Mouse (Mus musculus) cerebellum, adult 2 months (tissue): ENCODE data around the gene Dip2c.

ENCODE experiments used
- CTCF ChIP-seq: fragments of 200-500 bp; IDR thresholded peaks from 2 replicates; pipeline ENCODE4 v1.5.1; 2011; ENCODE audit warnings: low read depth, mild to moderate bottlenecking, control low read depth, low read length, moderate library complexity, borderline replicate concordance; ENCODE audit not compliant: insufficient read depth
- POLR2A ChIP-seq: fragments of 200-500 bp; IDR thresholded peaks from 2 replicates; pipeline ENCODE4 v1.6.1; 2011; ENCODE audit warnings: low read length, control low read depth, borderline replicate concordance; ENCODE audit not compliant: insufficient read depth

- TF ChIP-seq POLR2A (no peak), CTCF (no peak)
These were observed 14.6 kb upstream of the Dip2c start for GRCm38 (mm10) chr13:9261748-9262147.
